Mouse (Mus musculus): ENCODE measurements around the gene Gm10024. TPM values are rescaled to one million over a fixed set of nuclear protein-coding genes. Genes with fewer than 3 reads are reported as not detected.
"Not testable (repeated sequence)": the region's sequence is repeated elsewhere in the genome, so short reads cannot be mapped to it uniquely, and the experiment has no call there.

Gm10024 gene
- polyA plus RNA-seq, 1 experiment from 2014 or later, result 0.18 TPM

DNA sequence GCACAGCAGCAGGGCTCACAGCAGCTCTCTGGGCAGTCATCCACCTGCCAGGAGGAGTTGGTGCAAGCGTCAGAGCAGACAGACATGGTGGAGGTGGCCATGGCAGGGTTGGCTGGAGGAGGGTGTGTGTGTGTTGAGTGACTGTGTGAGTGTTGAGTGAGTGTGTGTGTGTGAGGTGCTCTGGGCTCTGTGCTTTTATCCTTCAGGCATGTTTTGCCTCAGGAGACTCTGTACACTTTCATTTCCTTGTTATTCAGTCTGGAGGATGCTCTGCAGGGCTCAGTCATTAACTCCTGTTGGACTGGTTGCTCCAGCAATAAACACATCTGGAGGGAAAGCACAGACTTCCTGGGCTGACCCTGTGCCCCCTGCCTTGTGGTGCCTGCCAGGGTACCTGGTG, 40.0 kb downstream of the Gm10024 start, which contains the start of gene Gm9736:
TSS of gene Gm9736 (minus strand) at position 101 of the 400 bp plus-strand sequence.
- no CpG with 5 or more reads among the region's 1 CpGs for WGBS
- H3K9ac ChIP-seq (ENCODE audit: low read length); H3K36me3 ChIP-seq (ENCODE audit: control insufficient read depth, insufficient read depth, low read length); ATAC-seq (ENCODE audit: low FRiP score, low TSS enrichment); H3K4me2 ChIP-seq (replicated peaks; ENCODE audit: low read depth); H3K4me3 ChIP-seq (ENCODE audit: low read depth, low read length); H3K4me1 ChIP-seq (replicated peaks; ENCODE audit: control insufficient read depth, insufficient read depth); DNase-seq (ENCODE audit: low spot score); H3K27me3 ChIP-seq (ENCODE audit: control insufficient read depth, insufficient read depth, low read length); H3K27ac ChIP-seq (replicated peaks); H3K9me3 ChIP-seq (ENCODE audit: control insufficient read depth, low read length): not testable (repeated sequence)

DNA sequence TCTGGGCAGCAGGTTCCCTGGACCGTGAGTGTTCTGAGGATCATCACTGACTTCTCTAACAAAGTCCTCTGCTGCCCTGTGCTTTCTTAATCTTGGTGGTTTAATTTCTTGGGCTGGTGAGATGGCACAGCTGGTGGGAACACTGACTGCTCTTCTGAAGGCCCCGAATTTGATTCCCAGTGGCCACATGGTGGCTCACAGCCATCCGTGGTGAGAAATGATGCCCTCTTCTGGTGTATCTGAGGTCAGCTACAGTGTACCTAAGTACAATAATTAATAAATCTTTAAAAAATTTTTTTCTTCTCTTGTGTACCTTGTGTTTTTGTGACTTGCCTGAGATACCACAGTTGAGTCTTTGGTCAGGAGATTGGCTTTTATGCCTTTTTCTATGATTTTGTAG, 41.1 kb downstream of the Gm10024 start:
- H3K27ac ChIP-seq (replicated peaks); H3K9me3 ChIP-seq (ENCODE audit: control insufficient read depth, low read length); H3K4me2 ChIP-seq (replicated peaks; ENCODE audit: low read depth); H3K36me3 ChIP-seq (ENCODE audit: control insufficient read depth, insufficient read depth, low read length); DNase-seq (ENCODE audit: low spot score); H3K27me3 ChIP-seq (ENCODE audit: control insufficient read depth, insufficient read depth, low read length); ATAC-seq (ENCODE audit: low FRiP score, low TSS enrichment); H3K9ac ChIP-seq (ENCODE audit: low read length); H3K4me3 ChIP-seq (ENCODE audit: low read depth, low read length); H3K4me1 ChIP-seq (replicated peaks; ENCODE audit: control insufficient read depth, insufficient read depth): not testable (repeated sequence)
- WGBS, result 47% methylated on average over 3 of the region's 3 CpGs
- 0 out of 2 replicates have a peak, but pooled peaks have one; percentile 21 for TF ChIP-seq CTCF (IDR thresholded peaks at IDR 0.05; ENCODE audit: low read depth)

DNA sequence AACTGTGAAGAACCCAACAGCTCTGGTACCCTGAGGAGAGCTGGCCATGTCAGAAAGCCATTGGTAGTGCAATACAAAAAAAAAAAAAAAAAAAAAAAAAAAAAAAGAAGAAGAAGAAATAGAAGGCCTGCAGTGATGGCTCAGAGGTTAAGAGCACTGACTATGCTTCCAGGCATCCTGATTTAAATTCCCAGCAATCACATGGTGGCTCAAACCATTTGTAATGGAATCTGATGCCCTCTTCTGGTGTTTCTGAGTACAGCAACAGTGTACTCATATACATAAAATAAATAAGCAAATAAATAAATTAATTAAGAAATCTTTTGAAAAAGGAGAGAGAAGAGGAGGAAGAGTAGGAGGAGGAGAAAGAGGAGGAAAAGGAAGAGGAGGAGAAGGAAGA, 42.2 kb downstream of the Gm10024 start:
- Histone ChIP-seq H3K9me3 (ENCODE audit: control insufficient read depth, low read length) (no peaks in the 10 kb centered on the region), H3K27ac (replicated peaks) (no peak overlapping the region), H3K4me1 (replicated peaks; ENCODE audit: control insufficient read depth, insufficient read depth) (no peaks in the 10 kb centered on the region), H3K27me3 (ENCODE audit: control insufficient read depth, insufficient read depth, low read length) (no peaks in the 10 kb centered on the region), H3K4me2 (replicated peaks; ENCODE audit: low read depth) (no peak overlapping the region), H3K36me3 (ENCODE audit: control insufficient read depth, insufficient read depth, low read length) (no peaks in the 10 kb centered on the region), H3K4me3 (ENCODE audit: low read depth, low read length) (no peak overlapping the region), H3K9ac (ENCODE audit: low read length) (no peak overlapping the region)
- DNase-seq (ENCODE audit: low spot score), result no peak
- peak; percentile 32 for TF ChIP-seq CTCF (IDR thresholded peaks at IDR 0.05; ENCODE audit: low read depth)
- TF ChIP-seq EP300 (optimal IDR thresholded peaks at IDR 0.05), result no peak
- ATAC-seq (ENCODE audit: low FRiP score, low TSS enrichment), result no peak

DNA sequence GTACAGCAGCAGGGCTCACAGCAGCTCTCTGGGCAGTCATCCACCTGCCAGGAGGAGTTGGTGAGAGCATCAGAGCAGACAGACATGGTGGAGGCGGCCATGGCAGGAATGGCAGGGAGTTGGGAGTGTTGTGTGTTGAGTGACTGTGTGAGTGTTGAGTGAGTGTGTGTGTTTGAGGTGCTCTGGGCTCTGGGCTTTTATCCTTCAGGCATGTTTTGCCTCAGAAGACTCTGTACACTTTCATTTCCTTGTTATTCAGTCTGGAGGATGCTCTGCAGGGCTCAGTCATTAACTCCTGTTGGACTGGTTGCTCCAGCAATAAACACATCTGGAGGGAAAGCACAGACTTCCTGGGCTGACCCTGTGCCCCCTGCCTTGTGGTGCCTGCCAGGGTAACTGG, 48.3 kb downstream of the Gm10024 start, which contains the start of gene Gm3233:
TSS of gene Gm3233 (minus strand) at position 101 of the 400 bp plus-strand sequence.
- WGBS, result no CpG with 5 or more reads among the region's 1 CpGs
- not testable (repeated sequence) for H3K36me3 ChIP-seq (ENCODE audit: control insufficient read depth, insufficient read depth, low read length); H3K4me3 ChIP-seq (ENCODE audit: low read depth, low read length); DNase-seq (ENCODE audit: low spot score); H3K9me3 ChIP-seq (ENCODE audit: control insufficient read depth, low read length); H3K9ac ChIP-seq (ENCODE audit: low read length); H3K27ac ChIP-seq (replicated peaks); H3K4me1 ChIP-seq (replicated peaks; ENCODE audit: control insufficient read depth, insufficient read depth); ATAC-seq (ENCODE audit: low FRiP score, low TSS enrichment); H3K4me2 ChIP-seq (replicated peaks; ENCODE audit: low read depth); H3K27me3 ChIP-seq (ENCODE audit: control insufficient read depth, insufficient read depth, low read length)

Other genes with a start within 250 kb of the Gm10024 start
- 25.2 and 28.8 TPM in 2 replicates for gene Fam207a, start 195.7 kb upstream of the Gm10024 start, polyA plus RNA-seq (2015; fragmentation: Nextera tagmentation; extraction: Ambion mirVana)
- 1.3 TPM in 2 replicates for gene Itgb2, start 181.2 kb upstream of the Gm10024 start, polyA plus RNA-seq (2015; fragmentation: Nextera tagmentation; extraction: Ambion mirVana)
- 278 and 317 TPM in 2 replicates for gene Pttg1ip, start 129.7 kb upstream of the Gm10024 start, polyA plus RNA-seq (2015; fragmentation: Nextera tagmentation; extraction: Ambion mirVana)
- 232 and 239 TPM in 2 replicates for gene Sumo3, start 105.4 kb upstream of the Gm10024 start, polyA plus RNA-seq (2015; fragmentation: Nextera tagmentation; extraction: Ambion mirVana)
- 12.6 and 17.3 TPM in 2 replicates for gene Gm49325, start 105.3 kb upstream of the Gm10024 start, polyA plus RNA-seq (2015; fragmentation: Nextera tagmentation; extraction: Ambion mirVana)
- 53.8 and 54.5 TPM in 2 replicates for gene Ube2g2, start 89.2 kb upstream of the Gm10024 start, polyA plus RNA-seq (2015; fragmentation: Nextera tagmentation; extraction: Ambion mirVana)
- gene Tspear, start 24.9 kb upstream of the Gm10024 start, polyA plus RNA-seq (2015; fragmentation: Nextera tagmentation; extraction: Ambion mirVana), result 0.67 and 0.74 TPM in 2 replicates
- gene Gm19402, start 20.7 kb upstream of the Gm10024 start, polyA plus RNA-seq (2015; fragmentation: Nextera tagmentation; extraction: Ambion mirVana), result not detected in 2 replicates
- gene Gm9508, start 14.2 kb upstream of the Gm10024 start, polyA plus RNA-seq (2015; fragmentation: Nextera tagmentation; extraction: Ambion mirVana), result not detected in 2 replicates
- not detected in 2 replicates for gene Gm10272, start 4.8 kb upstream of the Gm10024 start, polyA plus RNA-seq (2015; fragmentation: Nextera tagmentation; extraction: Ambion mirVana)
- gene Gm10142, start 4.3 kb downstream of the Gm10024 start, polyA plus RNA-seq (2015; fragmentation: Nextera tagmentation; extraction: Ambion mirVana), result 0.56 and 0.64 TPM in 2 replicates
- 3.2 and 4.5 TPM in 2 replicates for gene Krtap12-1, start 9.1 kb downstream of the Gm10024 start, polyA plus RNA-seq (2015; fragmentation: Nextera tagmentation; extraction: Ambion mirVana)
- not detected in 2 replicates for gene Gm10100, start 15.0 kb downstream of the Gm10024 start, polyA plus RNA-seq (2015; fragmentation: Nextera tagmentation; extraction: Ambion mirVana)
- not detected in 2 replicates for gene Gm18596, start 31.2 kb downstream of the Gm10024 start, polyA plus RNA-seq (2015; fragmentation: Nextera tagmentation; extraction: Ambion mirVana)
- not detected in 2 replicates for gene Gm9736, start 39.9 kb downstream of the Gm10024 start, polyA plus RNA-seq (2015; fragmentation: Nextera tagmentation; extraction: Ambion mirVana)
- not detected in 2 replicates for gene Gm3233, start 48.2 kb downstream of the Gm10024 start, polyA plus RNA-seq (2015; fragmentation: Nextera tagmentation; extraction: Ambion mirVana)
- gene Gm3238, start 59.9 kb downstream of the Gm10024 start, polyA plus RNA-seq (2015; fragmentation: Nextera tagmentation; extraction: Ambion mirVana), result not detected in 2 replicates
- not detected in 2 replicates for gene Gm7138, start 65.5 kb downstream of the Gm10024 start, polyA plus RNA-seq (2015; fragmentation: Nextera tagmentation; extraction: Ambion mirVana)
- gene Gm3250, start 71.1 kb downstream of the Gm10024 start, polyA plus RNA-seq (2015; fragmentation: Nextera tagmentation; extraction: Ambion mirVana), result not detected in 2 replicates
- gene Gm7137, start 76.7 kb downstream of the Gm10024 start, polyA plus RNA-seq (2015; fragmentation: Nextera tagmentation; extraction: Ambion mirVana), result not detected in 2 replicates
- not detected in 2 replicates for gene Gm9639, start 83.6 kb downstream of the Gm10024 start, polyA plus RNA-seq (2015; fragmentation: Nextera tagmentation; extraction: Ambion mirVana)
- gene Gm19668, start 87.7 kb downstream of the Gm10024 start, polyA plus RNA-seq (2015; fragmentation: Nextera tagmentation; extraction: Ambion mirVana), result not detected in 2 replicates
- gene Gm9507, start 100.4 kb downstream of the Gm10024 start, polyA plus RNA-seq (2015; fragmentation: Nextera tagmentation; extraction: Ambion mirVana), result not detected in 2 replicates
- not detected in 2 replicates for gene Gm2696, start 103.2 kb downstream of the Gm10024 start, polyA plus RNA-seq (2015; fragmentation: Nextera tagmentation; extraction: Ambion mirVana)
- gene Krtap10-4, start 115.6 kb downstream of the Gm10024 start, polyA plus RNA-seq (2015; fragmentation: Nextera tagmentation; extraction: Ambion mirVana), result not detected in 2 replicates
- gene Krtap10-10, start 124.5 kb downstream of the Gm10024 start, polyA plus RNA-seq (2015; fragmentation: Nextera tagmentation; extraction: Ambion mirVana), result not detected in 2 replicates
- not detected in 2 replicates for gene Gm36176, start 135.3 kb downstream of the Gm10024 start, polyA plus RNA-seq (2015; fragmentation: Nextera tagmentation; extraction: Ambion mirVana)
- not detected in 2 replicates for gene Gm10318, start 141.4 kb downstream of the Gm10024 start, polyA plus RNA-seq (2015; fragmentation: Nextera tagmentation; extraction: Ambion mirVana)
- not detected in 2 replicates for gene Gm3285, start 150.5 kb downstream of the Gm10024 start, polyA plus RNA-seq (2015; fragmentation: Nextera tagmentation; extraction: Ambion mirVana)
- 3.3 and 3.6 TPM in 2 replicates for gene Lrrc3, start 191.1 kb downstream of the Gm10024 start, polyA plus RNA-seq (2015; fragmentation: Nextera tagmentation; extraction: Ambion mirVana)

Measured in stomach, postnatal 0 days (tissue).